Comparison of ENCODE assay signal across 8 mouse cellular contexts in the genomic region with DNA sequence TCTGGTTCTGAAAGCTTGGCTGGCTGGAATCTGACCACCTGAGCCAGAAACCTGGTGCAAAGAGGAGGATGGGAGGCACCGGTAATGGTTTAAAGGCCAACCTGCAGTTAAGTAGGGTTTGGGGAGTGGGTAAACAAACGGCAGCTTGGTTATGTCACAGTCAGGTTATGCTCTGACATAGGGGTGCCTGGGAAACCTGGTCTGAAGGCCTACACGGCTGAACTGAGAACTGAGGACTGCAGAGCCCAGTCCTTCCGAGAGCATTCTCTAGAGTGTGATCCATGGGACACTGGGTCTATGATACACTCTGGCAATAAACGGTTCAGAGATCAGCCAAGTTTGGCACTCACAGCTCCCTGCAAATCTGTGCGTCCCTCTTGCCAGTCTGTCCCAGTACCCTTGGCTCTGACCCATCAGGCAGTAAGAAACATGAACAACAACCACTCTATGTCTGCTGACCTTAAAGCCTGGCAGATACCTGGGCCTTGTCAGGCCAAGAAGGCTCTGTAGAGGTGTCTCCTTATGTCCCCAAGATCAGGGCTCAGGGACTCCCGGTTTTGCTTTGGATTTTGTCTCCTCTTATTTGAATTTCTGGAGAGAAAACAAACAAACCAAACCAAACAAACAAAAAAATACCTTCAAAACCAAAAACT.
DNase-seq lines count a peak whose midpoint lies in the region; ATAC-seq and TF ChIP-seq lines count a peak whose summit lies in the region.

No protein-coding gene starts in this region.

- peak; percentile 63 for DNase-seq in cerebellum, adult 9-11 months
- DNase-seq in cerebellum, adult 8-10 months, result no peak
- no peak for DNase-seq in c-Kit-positive CD71-positive TER-119-positive erythroid progenitor cells, embryonic 14.5 days (ENCODE audit: low spot score)
- no peak for DNase-seq in right cerebral cortex, postnatal 36 days (ENCODE audit: low spot score in 2 of 2)
- DNase-seq in thymus, postnatal 14 days, result no peak

- no peak overlapping the region for H3K27ac ChIP-seq in bone marrow macrophage, adult 2 months (ENCODE audit: insufficient read depth, low read depth, low read length)
- no peak overlapping the region for H3K27ac ChIP-seq in heart, embryonic 16.5 days (ENCODE audit: low read length)
- peak overlapping the region; percentile 64 for H3K27ac ChIP-seq in liver, embryonic 12.5 days

- H3K4me3 ChIP-seq in bone marrow macrophage, adult 2 months (ENCODE audit: insufficient read depth, low read length), result peak overlapping the region; percentile 56; the same call in 1 of the 2 replicates
- peak overlapping the region; percentile 58 for H3K4me3 ChIP-seq in heart, embryonic 16.5 days (ENCODE audit: low read length)
- no peak overlapping the region; the same call in 1 of the 2 replicates for H3K4me3 ChIP-seq in liver, embryonic 12.5 days

- WGBS in heart, embryonic 16.5 days, result 37% methylated on average over 7 of the region's 7 CpGs
- 43% methylated on average over 7 of the region's 7 CpGs for WGBS in liver, embryonic 12.5 days (ENCODE audit: insufficient replicate concordance)

- H3K27me3 ChIP-seq in heart, embryonic 16.5 days (ENCODE audit: control insufficient read depth, insufficient read depth, low read length), result peaks cover 2% of the 10 kb centered on the region; the same call in 1 of the 2 replicates
- H3K27me3 ChIP-seq in liver, embryonic 12.5 days (replicated peaks), result peaks cover 38% of the 10 kb centered on the region

- H3K36me3 ChIP-seq in heart, embryonic 16.5 days (ENCODE audit: control insufficient read depth, insufficient read depth), result no peaks in the 10 kb centered on the region
- H3K36me3 ChIP-seq in liver, embryonic 12.5 days, result no peaks in the 10 kb centered on the region

- no peaks in the 10 kb centered on the region for H3K9me3 ChIP-seq in heart, embryonic 16.5 days (replicated peaks; ENCODE audit: control insufficient read depth, low read length)
- no peaks in the 10 kb centered on the region for H3K9me3 ChIP-seq in liver, embryonic 12.5 days (replicated peaks)

- no peak for TF ChIP-seq CTCF in bone marrow macrophage, adult 2 months (IDR thresholded peaks at IDR 0.05; ENCODE audit: low read depth, low read length)

- no peak overlapping the region for H3K9ac ChIP-seq in heart, embryonic 16.5 days (ENCODE audit: low read length)
- no peak overlapping the region for H3K9ac ChIP-seq in liver, embryonic 12.5 days

- TF ChIP-seq POLR2A in bone marrow macrophage, adult 2 months (IDR thresholded peaks at IDR 0.05; ENCODE audit: borderline replicate concordance, low read depth, low read length), result no peak

- ATAC-seq in heart, embryonic 16.5 days (replicated peaks; ENCODE audit: extremely low read depth, insufficient read depth, low FRiP score), result no peak
- ATAC-seq in liver, embryonic 12.5 days, result peak; percentile 47

- peak overlapping the region; percentile 81 for H3K4me2 ChIP-seq in heart, embryonic 16.5 days (ENCODE audit: low read depth, low read length)
- peak overlapping the region; percentile 59; the same call in 1 of the 2 replicates for H3K4me2 ChIP-seq in liver, embryonic 12.5 days

- no peaks in the 10 kb centered on the region for H3K4me1 ChIP-seq in bone marrow macrophage, adult 2 months (ENCODE audit: control insufficient read depth, insufficient read depth, low read length)
- H3K4me1 ChIP-seq in heart, embryonic 16.5 days (ENCODE audit: control insufficient read depth, insufficient read depth, low read length), result no peaks in the 10 kb centered on the region; the same call in 1 of the 2 replicates
- peaks cover 5% of the 10 kb centered on the region; the same call in 1 of the 2 replicates for H3K4me1 ChIP-seq in liver, embryonic 12.5 days
